Mouse (Mus musculus) stomach, adult 2 months (tissue): Measurements from ENCODE around the gene Cd300lf. TPM values are rescaled to one million over a fixed set of nuclear protein-coding genes. Genes with fewer than 3 reads are reported as not detected.

Experiments used
- polyA plus RNA-seq: library from polyadenylated mRNA; depleted of rRNA; stranded (reverse); fragments of >200 nt; gene quantifications from 2 replicates; pipeline ENCODE4 v1.2.3, GENCODE M21; 2012; rRNA removed

The Cd300lf gene
- polyA plus RNA-seq = 1.7 and 2.3 TPM in 2 replicates

DNA sequence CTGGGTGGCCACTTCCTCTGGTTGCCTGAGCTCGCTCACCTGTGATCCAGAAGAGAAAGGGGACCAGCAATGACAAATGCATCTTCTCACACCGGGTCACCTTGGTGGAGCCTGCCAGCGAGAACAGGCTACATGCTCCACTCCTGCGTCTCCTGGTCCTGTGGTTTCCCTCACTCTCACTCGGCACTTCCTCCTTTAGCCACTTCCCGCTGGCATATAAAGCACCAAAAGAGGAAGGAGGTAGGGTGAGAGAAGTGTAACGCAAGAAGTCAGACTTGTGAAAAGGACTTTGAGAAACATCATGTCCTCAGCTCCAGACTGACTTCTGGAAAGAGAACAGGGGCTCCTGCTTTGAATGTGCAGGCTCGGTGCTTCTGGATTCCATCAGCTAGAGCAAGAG, at the start of gene Cd300lf:
Gene Cd300lf (minus strand): TSS at position 193 of the 400 bp plus-strand sequence.

DNA sequence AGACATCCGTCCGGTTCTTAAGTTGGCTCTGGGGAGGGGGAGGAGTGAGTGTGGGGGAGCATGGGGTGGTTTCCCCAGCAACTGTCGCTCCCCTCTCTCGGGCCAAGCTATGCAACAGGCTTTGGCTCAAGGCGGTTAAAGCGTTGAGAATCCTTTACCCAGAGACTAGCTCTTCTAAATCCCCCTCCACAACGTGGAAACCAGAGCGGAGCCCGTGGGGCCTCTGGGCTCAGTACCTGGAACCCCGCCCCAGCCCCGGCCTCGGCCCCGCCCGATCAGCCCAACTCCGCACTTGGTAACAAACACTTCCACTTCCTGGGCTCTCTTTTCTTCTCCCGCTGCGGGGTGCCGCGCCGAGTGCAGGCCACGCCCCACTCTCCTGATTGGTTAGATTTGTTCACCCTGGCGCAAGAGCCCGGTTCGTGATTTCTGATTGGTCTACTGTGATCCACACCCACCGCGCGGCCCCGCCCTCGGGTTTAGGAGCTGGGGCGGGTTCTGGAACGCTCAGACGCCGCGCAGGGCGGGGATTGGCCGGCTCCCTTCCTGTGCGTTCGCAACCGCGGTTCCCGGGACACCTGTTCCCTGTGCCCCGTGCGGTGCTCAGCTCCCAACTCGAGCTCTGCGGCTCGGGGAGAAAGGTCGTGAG, 29.2 kb upstream of the Cd300lf start, which contains the start of gene Slc9a3r1:
Gene Slc9a3r1 (plus strand): TSS at position 510 of the 649 bp plus-strand sequence.

DNA sequence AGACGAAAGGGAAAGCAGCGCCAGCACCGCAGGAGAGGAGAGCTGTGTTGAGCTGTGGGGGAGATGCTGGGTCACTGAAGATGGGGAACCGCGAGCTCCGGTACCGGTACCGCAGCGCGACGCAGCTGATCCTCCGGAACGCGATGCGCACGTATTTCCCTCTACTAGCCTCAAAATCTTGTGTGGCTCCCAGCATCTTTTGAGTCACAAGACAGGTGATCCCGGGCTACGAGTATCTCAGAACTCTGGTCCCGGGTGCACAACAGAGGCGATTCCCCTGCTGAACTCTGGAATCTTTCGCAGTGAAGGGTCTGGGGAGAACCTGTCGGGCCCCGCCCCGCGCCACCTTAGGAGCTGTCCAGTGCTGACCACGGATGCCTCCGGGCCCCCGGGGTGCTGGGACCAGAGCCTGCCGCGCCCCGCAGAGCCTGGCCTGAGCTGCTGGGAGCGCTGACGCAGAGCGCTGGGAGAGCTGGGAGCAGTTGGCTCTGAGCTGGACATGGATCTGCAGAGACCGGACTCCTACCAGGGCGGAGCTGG, 42.4 kb downstream of the Cd300lf start, which contains the start of gene Rab37:
Gene Rab37 (plus strand): TSS at position 70 of the 540 bp plus-strand sequence.

Other genes starting within 250 kb of the Cd300lf start
- gene Cd300a, start 244.0 kb downstream of the Cd300lf start, polyA plus RNA-seq = 0.24 and 0.39 TPM in 2 replicates
- gene Cd300lb, start 199.6 kb downstream of the Cd300lf start, polyA plus RNA-seq = 0.58 and 0.64 TPM in 2 replicates
- 0.26 and 0.32 TPM in 2 replicates for gene Cd300c, start 164.8 kb downstream of the Cd300lf start, polyA plus RNA-seq
- gene Cd300ld, start 144.1 kb downstream of the Cd300lf start, polyA plus RNA-seq = 0.34 and 0.44 TPM in 2 replicates
- 2.0 and 2.5 TPM in 2 replicates for gene Cd300c2, start 132.1 kb downstream of the Cd300lf start, polyA plus RNA-seq
- not detected in 2 replicates for gene Cd300ld2, start 117.8 kb downstream of the Cd300lf start, polyA plus RNA-seq
- 0.39 TPM in 1 of 2 replicates, not detected in the other for gene Cd300ld4, start 107.0 kb downstream of the Cd300lf start, polyA plus RNA-seq
- gene Cd300ld5, start 96.2 kb downstream of the Cd300lf start, polyA plus RNA-seq = 1.5 and 2.2 TPM in 2 replicates
- gene Cd300ld3, start 85.6 kb downstream of the Cd300lf start, polyA plus RNA-seq = 2.0 and 7.5 TPM in 2 replicates
- 0.12 and 0.21 TPM in 2 replicates for gene Cd300e, start 71.8 kb downstream of the Cd300lf start, polyA plus RNA-seq
- gene Rab37, start 42.6 kb downstream of the Cd300lf start, polyA plus RNA-seq = 0.74 and 1.2 TPM in 2 replicates
- gene Slc9a3r1, start 29.3 kb upstream of the Cd300lf start, polyA plus RNA-seq = 43.1 and 57.6 TPM in 2 replicates
- gene Tmem104, start 53.5 kb upstream of the Cd300lf start, polyA plus RNA-seq = 7.5 and 8.3 TPM in 2 replicates
- gene Nat9, start 53.9 kb upstream of the Cd300lf start, polyA plus RNA-seq = 6.5 and 8.5 TPM in 2 replicates
- gene Grin2c, start 133.3 kb upstream of the Cd300lf start, polyA plus RNA-seq = 0.06 and 0.31 TPM in 2 replicates
- 12.4 and 13.3 TPM in 2 replicates for gene Fdxr, start 143.1 kb upstream of the Cd300lf start, polyA plus RNA-seq
- gene Fads6, start 163.7 kb upstream of the Cd300lf start, polyA plus RNA-seq = 6.2 and 6.6 TPM in 2 replicates
- gene Otop2, start 173.2 kb upstream of the Cd300lf start, polyA plus RNA-seq = 16.1 and 21.0 TPM in 2 replicates
- gene Ush1g, start 188.0 kb upstream of the Cd300lf start, polyA plus RNA-seq = 1.5 and 2.2 TPM in 2 replicates
- gene Otop3, start 200.7 kb upstream of the Cd300lf start, polyA plus RNA-seq = 23.8 and 26.0 TPM in 2 replicates
- gene Hid1, start 233.8 kb upstream of the Cd300lf start, polyA plus RNA-seq = 80.8 and 93.5 TPM in 2 replicates
- 4.8 and 5.7 TPM in 2 replicates for gene Cdr2l, start 247.9 kb upstream of the Cd300lf start, polyA plus RNA-seq